Mouse (Mus musculus): ENCODE results near the gene Eif4ebp2. TPM values are rescaled to one million over a fixed set of nuclear protein-coding genes. Genes with fewer than 3 reads are reported as not detected.

The Eif4ebp2 gene
- 100 to 1,000 TPM in 1 of 4 experiments, 10 to 100 TPM in 3; 82.0 to 113 (median 91.2) TPM for total RNA-seq (2022)

GRCm38 (mm10) chr10:61452645-61453044, at the start of gene Eif4ebp2:
TSS of gene Eif4ebp2 (minus strand) at chr10:61452661.
- peak; percentile 98 for DNase-seq

GRCm38 (mm10) chr10:61500756-61501155, 48.3 kb upstream of the Eif4ebp2 start:
- DNase-seq: no peak

- no peak for DNase-seq
These were observed 47.3 kb upstream of the Eif4ebp2 start for GRCm38 (mm10) chr10:61499505-61500466.

DNA sequence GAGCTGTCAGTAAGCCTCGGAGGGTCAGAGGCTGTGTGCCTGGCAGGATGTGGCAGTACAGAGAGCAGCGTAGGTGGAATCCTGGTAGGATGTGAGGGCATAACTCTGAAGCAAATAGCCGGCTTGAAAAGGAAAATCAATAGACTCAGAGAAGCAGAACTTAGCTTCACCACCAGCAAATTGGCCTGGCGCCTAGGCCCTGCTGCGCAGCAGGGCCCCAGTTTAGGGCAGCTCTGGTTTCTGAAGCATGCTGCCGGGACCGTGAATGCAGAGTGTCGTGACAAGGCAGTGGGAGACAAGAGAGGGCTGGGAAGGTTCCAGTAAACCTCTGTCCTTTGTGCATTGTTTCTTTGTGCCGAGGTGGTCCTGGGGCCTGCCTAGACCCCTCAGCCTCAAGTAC, 43.8 kb upstream of the Eif4ebp2 start:
- DNase-seq: no peak

DNA sequence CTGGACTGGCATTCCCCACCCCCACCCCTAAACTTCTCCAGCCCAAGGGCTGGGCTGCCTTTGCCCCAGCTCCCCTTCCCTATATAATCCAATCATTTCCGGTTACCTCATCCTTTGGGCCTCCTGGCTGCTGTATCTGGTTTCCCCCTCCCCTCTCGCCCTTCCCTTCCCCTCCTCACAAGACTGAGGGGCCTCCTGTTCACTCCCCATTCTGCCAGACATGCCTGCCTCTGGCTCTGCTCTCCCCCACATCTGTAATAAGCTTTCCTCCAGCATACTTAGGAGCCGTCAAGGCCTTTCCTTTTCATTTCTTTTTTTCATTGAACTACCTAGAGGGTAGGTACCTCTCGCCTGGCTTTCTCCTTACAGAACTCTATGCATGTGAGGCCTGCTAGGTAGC, 43.0 kb upstream of the Eif4ebp2 start:
- no peak for DNase-seq

DNA sequence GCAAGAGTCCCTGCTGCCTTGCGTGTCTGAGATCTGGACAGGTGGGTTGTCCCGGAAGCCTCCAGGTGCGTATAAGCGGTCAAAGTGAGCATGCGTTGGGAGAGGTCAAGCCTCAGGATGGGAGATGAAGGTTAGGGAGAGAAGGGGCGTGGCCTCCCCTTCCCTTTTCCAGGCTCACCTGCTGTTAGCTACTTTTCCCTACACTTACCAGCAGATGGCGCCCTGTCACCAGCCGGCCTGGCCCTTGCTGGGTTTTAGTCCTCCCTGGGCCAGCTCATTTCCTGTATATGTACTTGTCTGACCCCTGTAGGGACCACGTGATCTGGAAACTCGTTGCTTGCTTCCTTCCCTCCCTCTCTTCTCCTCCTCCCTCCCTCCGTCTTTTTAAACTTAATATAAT, 39.6 kb upstream of the Eif4ebp2 start:
- peak; percentile 75 for DNase-seq

GRCm38 (mm10) chr10:61491573-61491972, 39.1 kb upstream of the Eif4ebp2 start:
- no peak for DNase-seq

GRCm38 (mm10) chr10:61488522-61489110, 36.2 kb upstream of the Eif4ebp2 start:
- no peak for DNase-seq

DNA sequence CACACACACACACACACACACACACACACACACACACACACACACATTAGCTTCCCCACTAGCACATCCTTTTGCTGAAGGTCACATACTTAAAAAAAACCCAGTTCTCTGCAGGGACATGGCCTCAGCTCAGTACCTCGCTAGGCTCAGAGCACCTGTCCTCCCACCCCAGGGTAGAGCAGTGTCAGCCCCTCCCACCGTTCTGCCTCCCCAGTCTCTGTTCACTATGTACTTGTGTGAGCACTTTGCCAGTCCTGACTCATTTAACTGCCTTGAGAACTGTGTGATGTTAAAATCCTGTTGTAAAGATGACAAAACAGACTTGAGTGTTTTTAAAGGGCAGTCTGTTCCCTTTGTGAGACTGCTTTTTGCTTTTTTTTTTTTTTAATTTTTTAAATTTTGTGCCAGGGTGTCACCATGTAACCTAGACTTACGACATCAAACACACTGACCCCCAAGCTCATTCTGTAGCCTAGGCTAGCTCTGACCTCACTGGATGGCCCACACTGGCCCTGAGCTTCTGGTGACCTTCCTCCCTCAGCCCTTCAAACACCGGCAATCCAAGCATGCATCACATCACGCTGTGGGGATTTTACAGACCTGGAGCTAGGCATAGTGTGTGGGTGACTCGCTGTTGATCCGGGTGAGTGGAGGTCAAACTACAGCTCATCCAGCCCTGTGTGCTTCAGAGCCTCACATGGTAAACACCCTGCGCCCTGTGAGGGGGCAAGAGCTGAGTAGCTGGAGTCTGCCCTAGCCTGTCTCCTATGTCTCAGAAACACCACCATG, 34.3 kb upstream of the Eif4ebp2 start:
- DNase-seq: peak; percentile 70

DNA sequence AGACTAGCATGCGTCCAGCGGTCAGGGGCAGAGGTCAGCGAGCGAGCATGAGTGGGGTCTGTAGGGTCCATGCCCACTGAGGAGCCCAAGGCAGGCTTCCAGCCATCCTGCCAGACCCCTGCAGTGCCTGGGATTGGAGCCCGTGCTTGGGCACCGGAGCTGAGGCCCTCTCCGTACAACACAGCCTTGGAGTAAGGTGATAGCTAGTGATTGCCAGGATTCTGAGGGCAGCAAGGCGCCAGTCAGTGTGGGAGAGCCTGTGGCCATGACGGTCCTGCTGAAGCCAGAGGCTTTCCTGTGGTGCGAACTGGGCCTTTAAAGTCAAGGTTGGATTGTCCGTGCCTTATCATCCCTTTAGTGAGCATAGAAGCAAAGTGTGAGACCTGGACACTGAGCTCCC, 32.3 kb upstream of the Eif4ebp2 start:
- DNase-seq: peak; percentile 47

GRCm38 (mm10) chr10:61482771-61483170, 30.3 kb upstream of the Eif4ebp2 start:
- peak; percentile 67 for DNase-seq

GRCm38 (mm10) chr10:61480488-61480887, 28.0 kb upstream of the Eif4ebp2 start:
- no peak for DNase-seq

DNA sequence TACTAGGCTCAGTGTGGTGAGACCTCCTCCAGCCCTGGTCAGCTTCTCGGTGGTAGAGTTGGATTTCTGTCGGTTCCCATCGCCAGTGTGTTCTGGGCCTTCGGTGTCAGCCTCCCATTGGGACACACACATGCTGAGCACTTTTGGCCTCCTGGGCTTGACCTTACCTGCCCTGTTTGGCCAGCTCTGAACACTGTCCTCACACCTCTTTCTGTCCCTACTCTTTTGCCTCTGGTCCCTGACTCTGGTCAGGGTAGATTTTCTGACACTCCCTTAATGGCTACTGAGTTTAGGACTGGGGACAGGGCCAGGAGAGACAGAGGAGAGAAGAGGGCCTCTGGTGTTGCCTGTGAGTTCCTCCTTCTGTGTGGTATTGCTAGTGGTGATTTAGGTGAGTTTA, 27.5 kb upstream of the Eif4ebp2 start:
- DNase-seq: no peak

GRCm38 (mm10) chr10:61479461-61479860, 27.0 kb upstream of the Eif4ebp2 start:
- peak; percentile 70 for DNase-seq

- no peak for DNase-seq
These were observed 24.1 kb upstream of the Eif4ebp2 start for GRCm38 (mm10) chr10:61476440-61477165.

DNA sequence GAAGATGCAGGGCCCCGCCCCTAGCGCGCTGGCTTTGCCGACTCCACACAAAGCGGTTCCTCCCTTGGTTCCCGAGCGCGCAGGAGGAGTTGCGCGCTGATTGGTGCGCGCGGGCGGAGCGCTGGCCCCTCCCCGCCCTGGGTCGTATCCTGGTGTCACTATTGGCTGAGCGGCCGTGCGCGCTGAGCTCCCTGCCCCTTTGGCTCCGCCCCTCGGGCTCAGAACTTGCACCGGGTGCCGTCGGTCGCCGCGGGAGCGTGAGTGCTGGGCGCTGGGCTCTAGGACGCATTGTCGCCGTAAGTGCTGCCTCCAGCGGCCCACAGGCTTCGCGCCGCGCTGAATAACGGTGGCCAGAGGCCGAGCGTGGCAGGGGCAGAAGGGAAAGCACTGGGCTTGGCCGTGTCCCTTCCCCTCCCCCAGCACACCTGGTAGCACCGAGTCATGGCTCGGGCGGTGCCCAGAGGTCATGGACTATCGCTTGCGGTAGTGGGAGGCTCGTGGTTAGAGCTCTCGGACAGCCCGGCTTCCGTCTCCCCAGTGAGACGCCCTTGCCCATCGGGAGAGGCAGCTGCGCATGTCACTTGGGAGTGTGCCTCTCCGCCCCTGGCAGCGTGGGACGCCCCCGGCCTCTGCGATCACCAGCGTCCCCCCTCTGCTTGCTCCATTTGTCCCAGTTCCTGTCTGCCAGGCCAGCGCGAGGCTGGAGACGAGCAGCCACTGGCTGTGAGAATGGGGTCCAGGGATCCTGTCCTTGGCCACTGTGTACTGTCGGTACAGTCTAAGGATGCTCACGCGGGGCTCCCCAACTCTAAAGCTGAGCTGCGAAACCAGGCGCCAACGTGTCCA, 23.4 kb upstream of the Eif4ebp2 start, which contains the start of gene Lrrc20:
Lrrc20 (plus strand) TSS at position 208 of the 846 bp plus-strand sequence.
- DNase-seq: peak; percentile 93

GRCm38 (mm10) chr10:61474344-61474743, 21.9 kb upstream of the Eif4ebp2 start:
- DNase-seq: no peak

- DNase-seq: no peak
These were observed 21.2 kb upstream of the Eif4ebp2 start for GRCm38 (mm10) chr10:61473640-61474039.

DNA sequence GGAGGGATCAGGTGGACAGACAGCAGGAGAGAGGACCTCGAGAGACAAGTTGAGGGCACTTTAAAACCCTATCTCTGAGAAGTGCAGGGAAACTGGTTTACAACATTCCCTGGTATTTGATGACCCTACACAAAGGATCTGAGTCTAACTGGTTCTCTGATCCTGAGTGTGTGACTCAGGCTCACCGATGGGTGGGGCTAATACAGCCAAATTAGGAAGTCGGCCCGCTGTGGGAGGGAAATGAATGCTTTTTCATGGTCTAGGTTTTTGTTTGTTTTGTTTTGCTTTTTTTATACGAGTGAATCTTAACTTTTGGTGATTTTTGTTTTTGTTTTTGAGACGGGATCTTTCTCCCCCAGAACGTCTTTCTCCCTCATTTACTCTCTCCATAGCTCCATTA, 16.4 kb upstream of the Eif4ebp2 start:
- no peak for DNase-seq

DNA sequence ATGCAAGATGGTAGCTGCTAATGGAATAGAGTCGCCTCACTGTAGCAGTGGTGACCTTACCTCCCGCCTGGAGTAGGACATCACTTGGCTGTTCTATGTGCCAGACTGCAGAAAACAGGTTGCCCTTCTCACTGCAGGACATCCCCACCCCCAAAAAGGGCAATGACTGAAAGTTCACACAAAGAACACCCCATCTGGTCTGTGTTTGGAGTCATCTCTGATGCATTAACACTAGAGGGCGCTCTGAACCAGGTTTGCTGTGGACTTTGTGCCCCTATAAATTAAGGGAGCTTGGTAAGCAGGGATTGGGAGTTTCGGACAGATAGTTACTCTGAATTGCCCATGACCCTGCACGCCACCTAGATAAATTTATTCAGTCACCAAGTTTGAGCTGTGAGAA, 14.4 kb upstream of the Eif4ebp2 start:
- no peak for DNase-seq

DNA sequence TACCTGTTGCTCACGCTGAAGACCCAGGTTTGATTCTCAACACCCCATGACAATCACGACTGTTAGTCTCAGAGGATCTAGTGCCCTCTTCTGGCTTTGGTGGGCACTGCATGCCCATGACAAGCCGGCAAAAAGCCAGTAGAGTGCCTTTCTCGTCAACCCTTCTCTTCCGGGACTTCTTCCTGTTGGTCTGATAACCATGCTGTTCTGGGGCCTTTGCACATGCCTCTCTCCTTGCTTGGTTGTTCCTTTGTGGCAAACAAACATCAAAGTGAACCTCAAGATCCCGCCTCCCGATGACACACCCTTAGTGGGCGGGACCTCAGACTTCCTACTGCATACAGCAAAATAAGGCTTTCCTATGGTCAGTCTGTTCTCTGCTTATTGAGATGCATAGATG, 13.8 kb upstream of the Eif4ebp2 start:
- no peak for DNase-seq
